Mouse (Mus musculus) bone marrow, adult 2 months (tissue): ENCODE measurements around the gene Amt. TPM values are rescaled to one million over a fixed set of nuclear protein-coding genes. Genes with fewer than 3 reads are reported as not detected.

ENCODE experiments used
- H3K27ac ChIP-seq: fragments of 200-500 bp; 2 replicates; pipeline ENCODE4 v1.5.1; 2012; ENCODE audit warnings: low read depth, mild to moderate bottlenecking, control low read depth, inconsistent platforms, low read length; ENCODE audit not compliant: control insufficient read depth, poor library complexity, insufficient read depth
- H3K4me1 ChIP-seq: fragments of 200-500 bp; 2 replicates; pipeline ENCODE4 v1.6.1; 2011; ENCODE audit warnings: low read length; ENCODE audit not compliant: control insufficient read depth, insufficient read depth
- H3K4me3 ChIP-seq: fragments of 200-500 bp; replicated peaks from 2 replicates; pipeline ENCODE3; 2011; ENCODE audit warnings: mild to moderate bottlenecking, low read depth, low read length, control low read depth; ENCODE audit not compliant: control insufficient read depth
- CTCF ChIP-seq: fragments of 200-500 bp; IDR thresholded peaks from 2 replicates; pipeline ENCODE4 v1.5.1; 2011; ENCODE audit warnings: low read length, control low read depth; ENCODE audit not compliant: control insufficient read depth, insufficient read depth
- POLR2A ChIP-seq: fragments of 200-500 bp; IDR thresholded peaks from 2 replicates; pipeline ENCODE4 v1.6.1; 2011; ENCODE audit warnings: low read depth, mild to moderate bottlenecking, control low read depth, low read length, borderline replicate concordance; ENCODE audit not compliant: control insufficient read depth
- WGBS: fragments of 180-500 bp; shearing (Covaris S2); methylation state at CpG from one replicate; pipeline ENCODE4 v1.1.7; 2018; 5-methylcytosine and 5-hydroxymethylcytosine counted together
- polyA plus RNA-seq: library from polyadenylated mRNA; stranded (reverse); fragments of >200 nt; gene quantifications from 2 replicates; pipeline ENCODE4 v1.2.4, GENCODE M21; 2011; ENCODE audit warnings: low replicate concordance; ENCODE audit not compliant: missing spikeins, insufficient read depth, insufficient read length

Gene Amt
- polyA plus RNA-seq, 1 experiment: 15.2 TPM

DNA sequence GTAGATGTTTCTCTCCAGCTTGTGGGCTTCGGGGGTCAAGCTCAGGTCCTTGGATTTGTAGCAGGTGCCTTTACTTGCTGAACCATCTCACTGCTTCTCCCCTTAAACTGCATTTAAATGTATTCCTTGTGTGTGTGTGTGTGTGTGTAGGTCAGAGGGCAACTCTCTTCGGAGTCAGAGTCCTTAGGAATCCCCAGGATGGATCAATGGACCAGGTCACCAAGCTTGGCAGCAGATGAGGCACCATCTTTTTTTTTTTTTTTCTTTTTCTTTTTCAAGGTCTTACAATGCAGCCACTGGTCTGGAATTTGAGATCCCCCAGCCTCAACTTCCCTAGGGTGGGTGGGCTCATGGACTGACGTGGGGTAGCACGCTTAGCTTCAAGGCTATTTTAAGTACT is 47.8 kb downstream of the Amt start:
- peak overlapping the region; percentile 32; the same call in 1 of the 2 replicates for H3K27ac ChIP-seq
- TF ChIP-seq POLR2A (no peak), CTCF (no peak)
- H3K4me3 ChIP-seq: no peak overlapping the region
- peaks cover 7% of the 10 kb centered on the region for H3K4me1 ChIP-seq
- 86% methylated on average over 4 of the region's 4 CpGs for WGBS

- peak overlapping the region; percentile 94 for H3K27ac ChIP-seq
- WGBS: 2% methylated on average over 11 of the region's 11 CpGs
- H3K4me3 ChIP-seq: peak overlapping the region; percentile 89
- peaks cover 5% of the 10 kb centered on the region for H3K4me1 ChIP-seq
- TF ChIP-seq POLR2A: no peak
- no peak for TF ChIP-seq CTCF
Measured at GRCm38 (mm10) chr9:108347024-108347423, 50.4 kb downstream of the Amt start.

GRCm38 (mm10) chr9:108347540-108348289 is 51.1 kb downstream of the Amt start, which contains the start of gene Usp4:
TSS of gene Usp4 (plus strand) at chr9:108347853.
- Histone ChIP-seq H3K4me1 (peaks cover 4% of the 10 kb centered on the region), H3K27ac (peak within 1 kb of the TSS; percentile 97), H3K4me3 (peak within 1 kb of the TSS; percentile 89)
- WGBS: under 1% methylated on average over 75 of the region's 75 CpGs
- peak; percentile 88 for TF ChIP-seq POLR2A
- TF ChIP-seq CTCF: no peak

DNA sequence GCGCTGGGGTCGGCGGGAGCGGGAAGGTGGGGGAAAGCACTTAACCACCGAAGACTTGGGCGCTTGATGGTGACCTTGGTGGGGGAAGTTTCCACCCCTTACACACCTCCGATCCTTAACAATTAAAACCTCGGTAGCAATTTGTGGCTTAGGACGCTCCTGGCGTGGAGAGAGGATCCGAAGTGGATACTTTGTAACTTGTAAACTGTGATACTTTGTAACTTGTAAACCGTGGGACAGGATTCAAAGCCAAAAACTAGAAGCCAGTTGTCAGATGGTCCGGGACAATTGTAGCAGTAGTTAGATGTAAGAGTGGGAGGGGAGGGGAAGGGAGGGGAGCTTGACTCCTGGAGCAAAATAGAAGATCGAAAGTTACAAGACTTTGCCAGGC is 51.6 kb downstream of the Amt start:
- peaks cover 1% of the 10 kb centered on the region for H3K4me1 ChIP-seq
- H3K27ac ChIP-seq: peak overlapping the region; percentile 97
- TF ChIP-seq CTCF (no peak), POLR2A (no peak)
- WGBS: under 1% methylated on average over 14 of the region's 14 CpGs
- peak overlapping the region; percentile 89 for H3K4me3 ChIP-seq

GRCm38 (mm10) chr9:108349727-108350126 is 53.1 kb downstream of the Amt start:
- Histone ChIP-seq H3K4me1 (peaks cover 1% of the 10 kb centered on the region), H3K4me3 (no peak overlapping the region), H3K27ac (no peak overlapping the region)
- TF ChIP-seq POLR2A: no peak
- no peak for TF ChIP-seq CTCF
- 69% methylated on average over 4 of the region's 4 CpGs for WGBS

Other genes starting within 250 kb of the Amt start
- 9.9 and 17.9 TPM in 2 replicates for gene Gmppb, start 247.6 kb upstream of the Amt start, polyA plus RNA-seq
- gene Amigo3, start 243.7 kb upstream of the Amt start, polyA plus RNA-seq: 1.0 and 1.6 TPM in 2 replicates
- 2.0 and 10.1 TPM in 2 replicates for gene Mst1, start 216.4 kb upstream of the Amt start, polyA plus RNA-seq
- gene Rnf123, start 213.5 kb upstream of the Amt start, polyA plus RNA-seq: 296 and 393 TPM in 2 replicates
- 159 and 206 TPM in 2 replicates for gene Apeh, start 202.2 kb upstream of the Amt start, polyA plus RNA-seq
- 1.1 and 1.9 TPM in 2 replicates for gene Bsn, start 106.5 kb upstream of the Amt start, polyA plus RNA-seq
- gene Dag1, start 32.9 kb upstream of the Amt start, polyA plus RNA-seq: 2.6 and 2.7 TPM in 2 replicates
- 2.3 TPM in 2 replicates for gene Nicn1, start 6.4 kb upstream of the Amt start, polyA plus RNA-seq
- 138 and 223 TPM in 2 replicates for gene Rhoa, start 9.3 kb downstream of the Amt start, polyA plus RNA-seq
- 5.6 and 13.2 TPM in 2 replicates for gene Tcta, start 9.3 kb downstream of the Amt start, polyA plus RNA-seq
- gene Gpx1, start 42.0 kb downstream of the Amt start, polyA plus RNA-seq: 1,398 and 2,156 TPM in 2 replicates
- 102 and 256 TPM in 2 replicates for gene Usp4, start 51.0 kb downstream of the Amt start, polyA plus RNA-seq
- 3.9 TPM in 1 of 2 replicates, not detected in the other for gene 1700102P08Rik, start 96.0 kb downstream of the Amt start, polyA plus RNA-seq
- 0.34 and 0.87 TPM in 2 replicates for gene Ccdc36, start 131.6 kb downstream of the Amt start, polyA plus RNA-seq
- not detected in 2 replicates for gene BC048562, start 139.6 kb downstream of the Amt start, polyA plus RNA-seq
- 5.1 and 12.3 TPM in 2 replicates for gene Ccdc71, start 163.7 kb downstream of the Amt start, polyA plus RNA-seq
- 8.1 and 18.3 TPM in 2 replicates for gene Klhdc8b, start 164.7 kb downstream of the Amt start, polyA plus RNA-seq
- gene Lamb2, start 182.9 kb downstream of the Amt start, polyA plus RNA-seq: 3.8 and 9.0 TPM in 2 replicates
- 42.0 and 94.4 TPM in 2 replicates for gene Usp19, start 193.7 kb downstream of the Amt start, polyA plus RNA-seq
- 76.9 and 170 TPM in 2 replicates for gene Qars, start 210.9 kb downstream of the Amt start, polyA plus RNA-seq
- gene Qrich1, start 220.0 kb downstream of the Amt start, polyA plus RNA-seq: 29.4 and 50.5 TPM in 2 replicates